Mouse (Mus musculus) testis, adult 2 months (tissue): Measurements from ENCODE around the gene Card6.

Experiments used
- CTCF ChIP-seq: fragments of 200-500 bp; IDR thresholded peaks from 2 replicates; pipeline ENCODE4 v1.5.1; 2012; ENCODE audit warnings: low read depth, mild to moderate bottlenecking, inconsistent platforms, low read length, moderate library complexity; ENCODE audit not compliant: control insufficient read depth, insufficient read depth, insufficient replicate concordance
- POLR2A ChIP-seq: fragments of 200-500 bp; IDR thresholded peaks from 2 replicates; pipeline ENCODE4 v1.6.1; 2012; ENCODE audit warnings: low read depth, mild to moderate bottlenecking, inconsistent platforms, low read length, moderate library complexity; ENCODE audit not compliant: control insufficient read depth

GRCm38 (mm10) chr15:5154621-5155020, 46.3 kb upstream of the Card6 start:
- TF ChIP-seq CTCF (no peak), POLR2A (no peak)
